Mouse (Mus musculus) erythroblast, embryonic 14.5 days (primary cell): ENCODE data around the gene Cyp2c54. TPM values are rescaled to one million over a fixed set of nuclear protein-coding genes. Genes with fewer than 3 reads are reported as not detected.
"Not testable (repeated sequence)": the region's sequence is repeated elsewhere in the genome, so short reads cannot be mapped to it uniquely, and the experiment has no call there.

Experiments
- H3K27me3 ChIP-seq: 2 replicates; pipeline ENCODE4 v1.6.1; 2012; ENCODE audit warnings: inconsistent platforms; ENCODE audit not compliant: control insufficient read depth
- H3K36me3 ChIP-seq: 2 replicates; pipeline ENCODE4 v1.6.1; 2012; ENCODE audit warnings: mild to moderate bottlenecking, inconsistent platforms; ENCODE audit not compliant: control insufficient read depth
- H3K4me1 ChIP-seq: 2 replicates; pipeline ENCODE4 v1.6.1; 2012; ENCODE audit warnings: inconsistent platforms; ENCODE audit not compliant: control insufficient read depth
- H3K4me3 ChIP-seq: replicated peaks from 2 replicates; pipeline ENCODE3; 2012; ENCODE audit warnings: moderate library complexity, mild to moderate bottlenecking, inconsistent platforms
- H3K9me3 ChIP-seq: 2 replicates; pipeline ENCODE4 v1.6.1; 2012; ENCODE audit warnings: low read length, inconsistent platforms, mixed read lengths; ENCODE audit not compliant: control insufficient read depth
- GATA1 ChIP-seq: IDR thresholded peaks from 2 replicates; pipeline ENCODE4 v1.6.1; 2012; ENCODE audit warnings: low read length, inconsistent platforms, mixed read lengths
- TAL1 ChIP-seq: IDR thresholded peaks from 3 replicates; pipeline ENCODE4 v1.6.1; 2012; ENCODE audit warnings: low read length, inconsistent platforms, mixed read lengths
- polyA plus RNA-seq: library from polyadenylated mRNA; stranded (reverse); fragments of >175 nt; gene quantifications from 2 replicates; pipeline ENCODE4 v1.2.3, GENCODE M21; 2012

The Cyp2c54 gene
- polyA plus RNA-seq: not detected in 2 replicates

DNA sequence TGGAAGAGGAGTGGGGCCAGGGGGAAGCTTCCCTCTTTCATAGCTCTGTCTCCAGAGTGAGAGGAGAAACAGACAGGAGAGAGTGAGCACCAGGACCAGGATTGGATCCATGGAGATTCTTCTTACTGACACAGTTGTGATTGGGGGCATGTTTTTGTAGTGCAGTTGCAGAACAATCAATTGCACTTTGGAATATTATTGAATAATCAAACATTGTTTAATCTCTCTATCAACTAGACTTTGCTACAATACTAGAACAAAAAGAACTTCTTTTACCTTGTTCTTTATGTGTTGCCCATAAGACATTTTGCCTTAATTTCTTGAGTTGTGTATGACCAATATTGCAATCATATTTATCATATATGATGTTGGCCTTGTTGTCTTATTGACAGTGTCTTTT lies at the start of gene Cyp2c54:
Gene Cyp2c54 (minus strand): TSS at position 127 of the 400 bp plus-strand sequence.
- H3K4me1 ChIP-seq: no peaks in the 10 kb centered on the region
- H3K4me3 ChIP-seq: no peak within 1 kb of the TSS

DNA sequence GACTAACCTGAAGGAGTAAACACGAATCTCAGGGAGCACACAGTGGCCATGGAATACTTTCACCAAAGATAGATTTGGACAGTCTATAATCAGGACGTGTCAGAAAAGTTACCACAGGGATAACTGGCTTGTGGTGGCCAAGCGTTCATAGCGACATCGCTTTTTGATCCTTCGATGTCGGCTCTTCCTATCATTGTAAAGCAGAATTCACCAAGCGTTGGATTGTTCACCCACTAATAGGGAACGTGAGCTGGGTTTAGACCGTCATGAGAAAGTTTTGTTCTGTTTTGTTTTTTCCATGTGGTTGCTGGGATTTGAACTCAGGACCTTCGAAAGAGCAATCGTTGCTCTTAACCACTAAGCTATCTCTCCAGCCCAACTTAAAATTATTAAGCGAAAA lies 46.0 kb upstream of the Cyp2c54 start:
- not testable (repeated sequence) for H3K4me1 ChIP-seq, H3K36me3 ChIP-seq, H3K9me3 ChIP-seq, H3K4me3 ChIP-seq, H3K27me3 ChIP-seq

More for the DNA sequence above, at the start of gene Cyp2c54:
- TF ChIP-seq GATA1: no peak
- no peak for TF ChIP-seq TAL1
- H3K27me3 ChIP-seq: no peaks in the 10 kb centered on the region
- H3K9me3 ChIP-seq: no peaks in the 10 kb centered on the region
- no peaks in the 10 kb centered on the region for H3K36me3 ChIP-seq

DNA sequence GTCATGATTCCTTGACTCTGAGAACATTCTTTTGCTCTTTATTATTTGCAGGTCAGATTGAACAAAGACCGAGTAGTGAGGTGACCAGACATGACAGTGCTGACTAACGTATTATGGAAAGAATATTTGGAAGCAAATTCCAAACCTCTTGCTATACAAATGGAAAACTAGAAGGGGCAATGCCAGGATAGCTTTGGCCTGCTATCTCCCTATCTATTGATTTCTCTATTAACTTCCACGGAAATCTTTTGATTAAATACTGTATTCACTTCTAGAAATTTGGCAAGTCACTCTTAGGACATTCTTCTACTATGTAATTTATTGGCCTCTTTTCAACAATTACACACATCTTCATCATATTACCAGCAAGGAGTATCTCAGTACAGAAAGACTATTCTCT lies 17.5 kb upstream of the Cyp2c54 start:
- H3K36me3 ChIP-seq: no peaks in the 10 kb centered on the region
- no peaks in the 10 kb centered on the region for H3K4me1 ChIP-seq
- no peak for TF ChIP-seq TAL1
- no peak for TF ChIP-seq GATA1
- H3K9me3 ChIP-seq: no peaks in the 10 kb centered on the region
- no peaks in the 10 kb centered on the region for H3K27me3 ChIP-seq
- no peak overlapping the region for H3K4me3 ChIP-seq

DNA sequence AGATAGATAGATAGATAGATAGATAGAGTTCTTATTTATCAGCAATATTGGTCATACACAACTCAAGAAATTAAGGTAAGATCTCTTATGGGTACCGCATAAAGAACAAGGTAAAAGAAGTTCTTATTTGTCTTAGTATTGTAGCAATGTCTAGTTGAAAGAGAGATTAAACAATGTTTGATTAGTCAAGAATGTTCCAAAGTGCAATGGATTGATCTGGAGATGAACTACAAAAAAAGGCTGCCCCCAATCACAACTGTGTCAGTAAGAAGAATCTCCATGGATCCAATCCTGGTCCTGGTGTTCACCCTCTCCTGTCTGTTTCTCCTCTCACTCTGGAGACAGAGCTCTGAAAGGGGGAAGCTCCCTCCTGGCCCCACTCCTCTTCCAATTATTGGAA lies 15.8 kb upstream of the Cyp2c54 start, which contains the start of gene Cyp2c50:
Gene Cyp2c50 (plus strand): TSS at position 268 of the 400 bp plus-strand sequence.
- not testable (repeated sequence) for H3K9me3 ChIP-seq, H3K4me3 ChIP-seq, H3K27me3 ChIP-seq, H3K4me1 ChIP-seq, H3K36me3 ChIP-seq

DNA sequence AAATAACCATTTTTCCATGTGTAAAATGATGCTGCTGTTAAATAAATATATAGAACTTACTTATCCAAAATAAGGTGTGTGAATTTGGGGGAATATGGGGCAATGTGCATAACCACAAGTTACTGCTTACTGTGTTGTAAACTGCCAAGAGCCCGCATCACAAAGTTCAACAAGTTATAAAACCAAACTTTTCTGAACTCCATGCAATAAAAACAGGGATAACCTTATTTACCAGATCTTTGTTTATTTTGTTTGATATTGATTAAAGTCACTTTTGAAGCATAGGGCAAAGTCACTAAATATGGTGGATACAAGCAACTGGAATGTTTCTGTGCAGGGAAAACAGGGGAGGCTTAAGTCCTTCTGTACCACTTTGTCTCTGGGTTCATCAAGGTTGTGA lies 14.8 kb upstream of the Cyp2c54 start:
- TF ChIP-seq GATA1: no peak
- TF ChIP-seq TAL1: no peak
- Histone ChIP-seq H3K4me1 (no peaks in the 10 kb centered on the region), H3K9me3 (no peaks in the 10 kb centered on the region), H3K36me3 (no peaks in the 10 kb centered on the region), H3K4me3 (no peak overlapping the region), H3K27me3 (no peaks in the 10 kb centered on the region)

DNA sequence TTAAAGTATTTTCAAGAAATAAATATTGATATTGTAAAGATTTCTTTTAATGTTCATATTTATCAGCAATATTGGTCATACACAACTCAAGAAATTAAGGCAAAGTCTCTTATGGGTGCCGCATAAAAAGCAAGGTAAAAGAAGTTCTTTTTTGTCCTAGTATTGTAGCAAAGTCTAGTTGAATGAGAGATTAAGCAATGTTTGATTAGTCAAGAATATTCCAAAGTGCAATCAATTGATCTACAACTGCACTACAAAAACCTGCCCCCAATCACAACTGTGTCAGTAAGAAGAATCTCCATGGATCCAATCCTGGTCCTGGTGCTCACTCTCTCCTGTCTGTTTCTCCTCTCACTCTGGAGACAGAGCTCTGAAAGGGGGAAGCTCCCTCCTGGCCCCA lies 81.5 kb downstream of the Cyp2c54 start, which contains the start of gene Cyp2c37:
Gene Cyp2c37 (plus strand): TSS at position 285 of the 400 bp plus-strand sequence.
- not testable (repeated sequence) for H3K4me1 ChIP-seq, H3K36me3 ChIP-seq, H3K27me3 ChIP-seq, H3K4me3 ChIP-seq, H3K9me3 ChIP-seq

DNA sequence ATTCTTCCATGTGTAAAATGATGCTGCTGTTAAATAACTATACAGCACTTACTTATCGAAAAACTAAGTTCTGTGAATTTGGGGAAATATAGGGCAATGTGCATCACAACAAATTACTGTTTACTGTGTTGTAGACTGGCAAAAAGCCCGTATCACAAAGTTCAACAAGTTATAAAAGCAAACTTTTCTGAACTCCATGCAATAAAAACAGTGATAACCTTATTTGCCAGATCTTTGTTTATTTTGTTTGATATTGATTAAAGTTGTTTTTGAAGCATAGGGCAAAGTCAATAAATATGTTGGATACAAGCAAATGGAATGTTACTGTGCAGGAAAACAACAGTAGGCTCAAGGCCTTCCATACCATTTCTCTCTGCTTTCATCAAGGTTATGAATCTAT lies 84.2 kb downstream of the Cyp2c54 start:
- no peak for TF ChIP-seq GATA1
- no peak for TF ChIP-seq TAL1
- no peaks in the 10 kb centered on the region for H3K4me1 ChIP-seq
- H3K36me3 ChIP-seq: no peaks in the 10 kb centered on the region
- no peak overlapping the region for H3K4me3 ChIP-seq
- H3K27me3 ChIP-seq: no peaks in the 10 kb centered on the region
- H3K9me3 ChIP-seq: no peaks in the 10 kb centered on the region

Other genes with a start within 250 kb of the Cyp2c54 start
- not detected in 2 replicates for gene Cyp2c69, start 187.0 kb downstream of the Cyp2c54 start, polyA plus RNA-seq
- gene Cyp2c37, start 81.4 kb downstream of the Cyp2c54 start, polyA plus RNA-seq: not detected in 2 replicates
- 0.07 TPM in 1 of 2 replicates, not detected in the other for gene Cyp2c50, start 15.9 kb upstream of the Cyp2c54 start, polyA plus RNA-seq
- not detected in 2 replicates for gene Cyp2c70, start 113.5 kb upstream of the Cyp2c54 start, polyA plus RNA-seq
- gene Pdlim1, start 198.0 kb upstream of the Cyp2c54 start, polyA plus RNA-seq: 1.5 and 3.5 TPM in 2 replicates